Mouse (Mus musculus) kidney, adult 8-10 months (tissue): ENCODE data around the gene Bco2.
A peak's percentile ranks its signal among the peaks of the same experiment; 100 is the strongest.

Source experiments
- DNase-seq, 2 experiments: peaks; one replicate each; pipeline ENCODE4 v3.0.0; 2022

The Bco2 gene

DNA sequence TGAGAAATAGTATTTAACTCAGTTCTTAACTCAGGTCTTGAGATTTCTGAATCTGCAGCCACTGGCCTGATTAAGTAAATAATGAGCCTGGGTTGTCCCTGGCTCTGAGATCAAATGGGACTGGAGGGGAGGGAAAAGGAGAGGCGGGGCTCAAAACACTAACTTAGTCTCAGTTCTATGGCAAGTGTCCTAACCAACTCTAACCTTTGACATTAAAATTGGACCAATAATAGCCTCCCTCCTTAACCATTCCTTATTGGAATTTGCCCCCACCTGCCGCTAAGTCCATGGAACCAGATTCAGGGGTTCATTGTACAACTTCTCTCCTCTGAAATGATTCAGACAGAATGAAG lies at the start of gene Bco2:
Gene Bco2 (minus strand): TSS at position 88 of the 353 bp plus-strand sequence.
- DNase-seq: peak; percentile 65 to 79

DNA sequence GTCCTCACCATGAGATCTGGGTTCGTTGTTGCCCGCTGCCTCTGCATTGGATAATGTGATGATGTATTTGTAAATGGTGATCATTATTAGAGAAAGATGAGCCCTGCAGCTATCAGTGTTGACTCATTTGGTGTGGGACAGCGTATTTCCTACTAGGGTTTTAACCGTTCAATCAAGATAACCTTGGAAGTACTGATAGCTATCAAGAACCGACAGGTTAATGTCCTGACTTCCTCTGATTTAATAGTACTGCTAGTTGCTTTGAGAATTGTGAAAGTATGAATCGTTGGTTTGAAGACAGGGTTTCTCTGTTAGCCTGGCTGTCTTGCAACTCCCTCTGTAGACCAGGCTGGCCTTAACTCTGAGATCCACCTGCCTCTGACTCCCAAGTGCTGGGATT lies 49.4 kb upstream of the Bco2 start:
- no peak for DNase-seq

GRCm38 (mm10) chr9:50603998-50604324 lies 49.0 kb upstream of the Bco2 start:
- DNase-seq: no peak

DNA sequence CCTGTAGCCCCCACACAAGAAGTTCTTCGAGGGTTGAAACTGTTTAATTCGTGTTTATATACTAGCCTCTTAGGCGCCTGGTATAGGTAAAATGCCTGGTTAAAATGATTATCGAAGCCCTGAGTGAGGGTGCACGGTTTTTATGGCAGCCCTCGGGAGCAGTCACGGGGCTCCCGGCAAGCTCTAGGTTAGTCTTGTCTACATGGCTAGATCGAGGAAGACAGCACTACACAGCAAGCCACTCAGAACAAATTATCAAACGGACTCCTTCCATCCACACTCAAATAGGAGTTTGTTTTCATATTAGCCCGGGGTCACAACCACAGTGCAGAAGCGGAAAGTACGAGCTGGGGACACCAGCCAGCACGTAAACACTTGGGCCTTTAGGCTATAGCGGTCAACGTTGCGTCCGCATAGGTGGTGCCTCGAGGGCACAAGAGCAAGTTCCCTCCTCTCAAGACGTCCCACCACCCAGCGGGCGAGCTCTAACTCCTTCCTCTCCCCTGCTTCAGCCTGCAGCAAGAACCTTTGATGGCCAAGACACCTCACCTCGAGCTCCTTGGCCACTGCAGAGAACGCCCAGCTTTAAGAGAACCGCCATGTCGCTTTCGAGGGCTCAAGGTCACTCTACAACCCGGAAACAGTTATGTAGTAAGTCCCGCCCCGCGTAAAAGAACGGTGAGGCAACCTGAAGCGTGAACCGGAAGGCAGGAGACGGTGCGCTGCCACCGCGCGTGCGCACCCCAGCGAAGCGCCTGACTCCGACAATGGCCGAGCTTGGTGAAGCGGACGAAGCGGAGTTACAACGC lies 48.4 kb upstream of the Bco2 start, which contains the start of the genes Sdhd and Timm8b:
Gene Sdhd (minus strand): TSS at position 624 of the 809 bp plus-strand sequence.
Gene Timm8b (plus strand): TSS at position 722 of the 809 bp plus-strand sequence.
- peak; percentile 95 to 96 for DNase-seq

DNA sequence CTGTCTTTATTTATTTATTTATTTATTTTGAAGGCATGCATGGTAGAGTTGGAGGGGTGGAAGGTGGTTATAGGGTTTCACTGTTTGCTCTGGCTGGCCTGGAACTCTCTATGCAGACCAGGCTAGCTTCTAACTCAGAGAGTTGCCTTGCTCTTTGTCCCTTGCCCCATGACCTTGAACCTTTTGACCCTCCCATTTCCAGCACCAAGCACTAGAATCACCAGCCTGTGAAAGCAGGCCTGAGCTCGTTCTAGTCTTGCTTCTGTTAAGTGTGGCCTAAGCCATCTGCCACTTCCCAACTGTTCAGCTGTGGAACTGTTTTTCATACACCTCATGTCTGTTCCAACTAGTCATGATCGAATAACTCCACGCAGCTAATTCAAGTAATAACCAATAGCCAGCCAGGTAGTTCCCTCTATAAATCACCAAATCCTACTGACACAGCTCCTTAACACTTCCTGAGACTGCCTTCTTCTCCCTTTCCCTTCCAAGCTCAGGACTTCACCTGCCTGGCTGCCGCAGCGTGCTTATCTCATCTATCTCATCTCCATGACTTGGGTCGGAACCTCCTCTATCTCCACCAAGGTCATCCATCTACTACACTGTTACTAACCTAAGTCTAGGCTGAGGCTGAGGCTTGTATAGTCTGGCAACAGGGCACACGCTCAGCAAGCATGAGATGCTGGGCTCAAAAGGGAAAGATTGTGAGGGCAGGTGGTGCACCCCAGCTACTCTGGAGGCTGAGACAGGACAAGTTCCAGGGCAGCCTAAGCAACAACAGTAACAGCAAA lies 47.3 kb upstream of the Bco2 start:
- DNase-seq: peak in 1 of 2 experiments; percentile 42

GRCm38 (mm10) chr9:50601536-50601935 lies 46.6 kb upstream of the Bco2 start:
- DNase-seq: no peak

GRCm38 (mm10) chr9:50596973-50597372 lies 42.0 kb upstream of the Bco2 start:
- DNase-seq: no peak

- DNase-seq: peak; percentile 37 to 43
Observed at GRCm38 (mm10) chr9:50594794-50595417, 39.9 kb upstream of the Bco2 start.

DNA sequence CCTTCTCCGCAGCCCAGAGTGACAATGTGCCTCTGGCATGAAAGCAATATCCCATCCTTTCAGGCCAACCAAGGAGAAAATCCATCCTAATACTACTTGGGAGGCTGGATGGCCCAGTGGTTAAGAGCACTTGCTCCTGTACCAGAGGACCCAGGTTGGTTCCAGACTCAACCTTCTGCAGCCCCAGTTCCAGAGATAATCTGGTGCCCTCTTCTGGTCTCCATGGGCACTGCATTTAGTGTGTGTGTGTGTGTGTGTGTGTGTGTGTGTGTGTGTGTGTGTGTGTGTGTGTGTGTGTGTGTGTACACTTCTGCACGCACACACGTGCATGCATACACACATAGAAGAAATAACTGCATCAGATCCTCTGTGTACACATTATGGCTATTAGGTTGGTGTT lies 38.6 kb upstream of the Bco2 start:
- peak in 1 of 2 experiments; percentile 43 for DNase-seq

DNA sequence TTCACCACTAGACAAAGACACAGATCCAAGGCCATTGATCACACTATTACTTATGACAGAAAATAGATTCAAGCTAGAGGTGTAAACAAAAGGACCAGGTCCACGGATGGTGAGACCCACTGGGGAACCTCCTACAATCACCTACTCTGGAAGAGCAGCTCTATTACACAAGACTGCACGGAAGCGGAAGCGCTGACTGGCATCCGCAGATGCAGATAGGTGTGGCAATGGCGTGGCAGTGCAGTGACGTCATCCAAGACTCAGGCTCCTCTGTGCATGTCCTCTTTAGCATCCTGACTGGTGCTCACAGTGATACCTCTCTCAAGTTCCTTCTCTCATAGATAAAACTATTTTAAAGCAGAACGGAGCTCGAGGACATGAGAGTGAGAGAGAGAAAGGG lies 38.0 kb upstream of the Bco2 start:
- no peak for DNase-seq

GRCm38 (mm10) chr9:50590856-50591518 lies 36.0 kb upstream of the Bco2 start:
- no peak for DNase-seq

GRCm38 (mm10) chr9:50586955-50587354 lies 32.0 kb upstream of the Bco2 start:
- DNase-seq: no peak

DNA sequence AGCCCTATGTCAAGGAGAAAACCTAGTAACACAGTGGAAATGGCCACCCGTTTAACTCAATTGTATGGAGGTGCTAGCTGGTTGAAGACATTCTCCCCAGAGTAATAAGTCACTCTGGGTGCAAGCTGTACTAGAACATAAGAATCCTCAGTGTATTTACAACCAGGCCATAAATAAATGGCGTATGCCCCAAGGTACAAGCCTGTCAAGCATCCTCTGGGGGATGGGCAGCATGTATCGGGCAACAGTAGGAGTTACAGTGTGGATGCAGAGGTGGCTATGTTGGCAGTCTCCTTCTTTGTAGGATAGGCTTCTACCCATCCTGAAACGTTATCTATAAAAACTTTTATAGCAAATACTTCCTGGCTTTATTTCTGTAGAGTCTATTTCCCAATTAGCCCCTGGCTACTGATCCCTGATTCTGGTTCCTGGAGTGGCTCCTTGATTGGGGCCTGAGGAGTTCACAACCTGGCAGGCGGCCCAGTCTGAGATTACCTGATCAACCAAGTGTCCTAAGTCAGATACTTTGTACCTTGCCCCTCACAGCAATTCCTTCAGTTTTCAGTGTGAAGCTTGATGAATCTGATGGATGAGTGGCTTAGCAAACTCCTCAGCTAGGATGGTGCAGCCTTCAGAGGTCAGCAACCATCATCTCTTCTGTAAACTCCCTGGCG lies 30.3 kb upstream of the Bco2 start:
- peak; percentile 82 to 88 for DNase-seq

- DNase-seq: no peak
Observed at GRCm38 (mm10) chr9:50580370-50580769, 25.4 kb upstream of the Bco2 start.

DNA sequence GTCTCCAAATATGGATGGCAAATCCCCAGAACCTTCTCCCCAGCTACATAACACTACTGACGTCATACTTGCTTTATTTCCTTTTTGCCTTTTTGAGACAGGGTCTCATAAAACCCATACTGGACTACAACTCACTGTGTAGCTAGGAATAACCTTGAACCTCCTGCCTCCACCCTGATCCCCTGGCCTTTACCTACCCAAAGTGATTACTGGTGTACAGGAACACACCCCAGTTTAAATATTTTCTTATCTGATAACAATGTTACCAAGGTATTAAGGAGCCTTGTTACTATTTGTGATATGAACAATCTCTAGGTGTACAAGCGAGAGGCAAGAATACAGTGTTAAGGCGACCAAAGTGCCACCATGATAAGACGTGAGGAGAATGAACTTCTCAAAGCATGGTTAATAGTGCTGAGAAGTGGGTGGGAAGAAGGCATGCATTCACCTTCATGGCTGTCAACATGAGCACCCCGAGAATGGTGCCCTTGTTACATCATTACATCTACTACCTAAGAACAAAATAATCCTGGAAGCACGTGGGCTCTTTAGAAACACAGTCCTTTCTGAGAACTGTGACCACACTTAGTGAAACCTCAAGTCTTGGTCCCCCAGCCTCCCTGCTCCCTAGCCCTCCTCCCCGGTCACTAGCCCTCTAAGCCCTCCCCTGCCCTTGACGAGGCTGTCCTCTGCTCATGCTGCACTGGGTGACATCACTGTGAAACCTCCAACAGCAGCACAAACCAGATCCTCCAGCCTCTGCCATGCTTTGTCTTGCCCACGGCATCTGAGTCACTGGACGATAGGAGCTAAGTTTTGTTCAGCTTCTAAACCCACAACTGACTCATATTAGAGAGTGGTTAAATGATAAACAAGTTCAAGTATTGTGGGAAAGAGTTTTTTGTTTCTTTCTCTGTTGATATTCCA lies 14.9 kb upstream of the Bco2 start:
- no peak for DNase-seq

GRCm38 (mm10) chr9:50567881-50568280 lies 12.9 kb upstream of the Bco2 start:
- DNase-seq: no peak

DNA sequence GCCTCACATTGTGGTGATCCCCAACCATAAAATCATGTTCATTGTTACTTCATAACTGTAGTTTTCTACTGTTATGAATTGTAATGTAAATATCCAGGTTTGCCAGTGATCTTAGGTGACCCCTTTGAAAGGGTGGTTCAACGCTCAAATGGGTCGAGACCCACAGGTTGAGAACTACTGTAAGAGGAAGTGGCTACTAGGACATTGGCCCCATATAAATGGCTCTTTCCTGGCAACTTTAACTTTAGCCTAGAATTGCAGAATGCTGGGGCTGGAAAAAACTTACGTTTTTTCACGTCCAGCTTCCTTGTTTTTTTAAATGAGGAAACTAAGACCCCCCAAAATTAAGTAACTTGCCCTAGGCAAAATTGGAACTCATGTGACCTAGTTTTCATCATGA lies 12.4 kb upstream of the Bco2 start:
- no peak for DNase-seq

DNA sequence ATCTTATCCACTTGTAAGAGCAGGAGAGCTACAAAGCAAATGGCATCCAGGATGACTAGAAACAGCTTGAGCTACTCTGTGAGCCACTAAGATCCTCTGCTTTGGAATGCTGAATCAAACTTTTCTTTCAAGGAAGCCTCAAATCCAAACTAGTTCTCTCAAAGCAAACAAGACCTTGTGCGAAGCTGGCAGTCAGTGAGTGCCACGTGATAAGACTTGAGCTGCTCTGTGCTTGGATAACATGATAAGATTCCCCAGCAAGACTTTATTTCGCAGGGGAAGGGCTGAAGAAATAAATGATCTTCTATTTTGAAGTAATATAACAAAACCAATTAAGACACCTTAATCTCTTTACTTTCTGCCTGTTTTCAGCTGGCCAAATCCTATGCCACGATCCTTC lies 11.0 kb upstream of the Bco2 start:
- DNase-seq: no peak

DNA sequence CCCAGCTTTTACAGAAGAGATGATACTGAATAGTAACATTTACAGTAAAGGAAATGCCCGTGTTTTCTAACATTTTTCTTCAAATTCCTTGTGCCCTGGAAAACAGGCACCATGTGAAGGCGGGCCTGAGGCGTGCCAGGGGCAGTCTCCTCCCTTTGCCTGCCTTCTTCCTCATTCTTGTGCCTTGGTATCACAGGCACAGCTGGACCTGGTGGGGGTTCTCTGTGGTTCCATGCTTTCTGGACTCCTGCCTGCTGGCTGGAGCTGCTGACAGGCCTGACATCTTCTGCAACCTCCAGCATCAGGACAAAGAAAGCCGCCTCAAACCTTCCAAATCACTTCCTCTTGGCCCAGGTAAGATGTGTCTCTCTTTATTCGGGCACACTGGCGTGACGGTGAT lies 10.2 kb upstream of the Bco2 start:
- no peak for DNase-seq

DNA sequence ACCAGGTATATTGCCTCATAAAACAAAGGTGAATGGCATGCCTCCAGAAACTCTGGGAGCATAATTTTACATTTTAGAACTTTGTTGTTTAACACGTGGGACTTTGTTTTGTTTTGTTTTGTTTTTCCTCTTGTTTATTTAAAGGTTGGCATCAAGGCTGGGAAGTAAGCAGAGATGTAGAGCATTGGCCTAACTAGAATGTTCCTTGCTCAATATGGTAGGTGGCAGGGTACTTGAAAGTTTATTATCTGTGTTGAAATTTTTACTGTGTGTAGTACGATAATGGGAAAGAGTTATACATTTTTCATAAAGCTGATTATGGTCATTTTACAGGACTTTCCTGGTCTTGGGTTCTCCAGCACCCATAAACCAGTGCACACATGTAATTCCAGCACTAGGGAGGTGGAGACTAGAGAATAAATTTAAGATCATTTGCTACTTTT lies 7.0 kb upstream of the Bco2 start:
- DNase-seq: no peak
